Mouse (Mus musculus): ENCODE results near the gene Gys1. TPM values are rescaled to one million over a fixed set of nuclear protein-coding genes. Genes with fewer than 3 reads are reported as not detected.

Gene Gys1
- total and polyA plus RNA-seq, 3 experiments: 14.0 to 27.2 (median 23.9) TPM

- DNase-seq (ENCODE audit: extremely low read depth): no peak
- no peak overlapping the region for H3K9ac ChIP-seq (ENCODE audit: insufficient read depth, low read depth)
- H3K4me3 ChIP-seq (replicated peaks in 1 of 3; ENCODE audit: low read depth in 2 of 3, low read length in 2 of 3, poor library complexity in 1 of 3): no peak overlapping the region
- dilution Hi-C loops (cut with MboI; ENCODE audit: extremely low pct_ligation_motif_present, extremely low pct_unique_long_range_greater_than_20kb, low sequenced_read_pairs): no loop called here
- no peak overlapping the region for H3K4me2 ChIP-seq (ENCODE audit: insufficient read depth, low read depth, poor library complexity, severe bottlenecking)
- TF ChIP-seq BHLHE40 (IDR thresholded peaks at IDR 0.05; ENCODE audit: low read depth, low read length): no peak
- no peak for TF ChIP-seq ZNF384 (IDR thresholded peaks at IDR 0.05; ENCODE audit: low read depth, low read length)
- TF ChIP-seq SMC3 (IDR thresholded peaks at IDR 0.05; ENCODE audit: low read depth, low read length): no peak
- no peak for TF ChIP-seq IRF4 (IDR thresholded peaks at IDR 0.05; ENCODE audit: low read depth, low read length)
- no peaks in the 10 kb centered on the region for H3K27me3 ChIP-seq (replicated peaks)
- in situ Hi-C loops (cut with MboI; ENCODE audit: low pct_ligation_motif_present, low pct_unique_long_range_greater_than_20kb, low sequenced_read_pairs): no loop called here
- no peaks in the 10 kb centered on the region for H3K79me2 ChIP-seq (replicated peaks; ENCODE audit: control insufficient read depth, extremely low read depth, insufficient read depth, poor library complexity, severe bottlenecking)
- peaks cover 7 to 33% of the 10 kb centered on the region in 2 experiments for H3K36me3 ChIP-seq (replicated peaks in 1 of 2; ENCODE audit: control insufficient read depth in 1 of 2, insufficient read depth in 1 of 2, low read length in 1 of 2)
- H3K9me3 ChIP-seq (replicated peaks; ENCODE audit: low read length): no peaks in the 10 kb centered on the region
- H3K4me1 ChIP-seq (ENCODE audit: control insufficient read depth in 1 of 2, insufficient read depth in 2 of 2): peaks cover 4 to 24% of the 10 kb centered on the region in 2 experiments; a peak in 3 of 4 replicates
- no peak overlapping the region for H3K27ac ChIP-seq (ENCODE audit: insufficient read depth, low read depth)
Measured at GRCm38 (mm10) chr7:45486158-45486557, 51.5 kb downstream of the Gys1 start.

DNA sequence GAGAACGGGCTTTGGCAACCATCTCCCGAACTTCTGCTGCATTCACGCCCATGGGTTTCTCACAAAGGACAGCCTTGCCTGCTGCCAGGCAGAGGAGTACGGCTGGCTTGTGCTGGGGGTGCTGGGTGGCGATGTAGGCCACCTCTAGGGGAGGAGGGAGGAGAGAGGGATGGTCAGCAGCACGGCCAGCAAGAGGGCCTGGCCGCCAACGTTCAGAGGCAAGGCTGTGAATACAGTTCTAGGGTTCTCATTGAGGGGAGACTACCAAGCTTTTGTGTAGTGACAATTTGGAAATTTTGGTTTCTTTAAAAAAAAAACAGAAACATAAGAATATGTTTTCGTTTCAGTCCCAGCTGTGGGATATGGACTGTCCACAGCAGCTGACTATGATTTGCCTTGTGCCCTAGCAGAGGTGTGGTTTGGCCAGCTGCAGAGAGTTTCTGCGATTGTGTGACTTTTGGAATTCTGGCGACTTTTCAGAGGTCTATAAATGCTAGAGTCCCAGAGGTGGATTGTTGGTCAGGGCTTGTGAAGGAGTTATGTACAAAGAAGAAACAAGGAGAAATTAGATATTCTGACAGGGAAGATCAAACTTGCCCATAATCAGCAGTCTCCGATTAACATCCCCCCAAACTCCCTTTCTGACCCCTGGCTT is 52.2 kb downstream of the Gys1 start, which contains the start of gene Gm45808:
Gm45808 (minus strand) TSS at position 51 of the 655 bp plus-strand sequence.
- no peak for DNase-seq (ENCODE audit: extremely low read depth)
- Histone ChIP-seq H3K9ac (ENCODE audit: insufficient read depth, low read depth) (no peak within 1 kb of the TSS), H3K4me1 (ENCODE audit: control insufficient read depth in 1 of 2, insufficient read depth in 2 of 2) (peaks cover 4 to 25% of the 10 kb centered on the region in 2 experiments; a peak in 3 of 4 replicates), H3K79me2 (replicated peaks; ENCODE audit: control insufficient read depth, extremely low read depth, insufficient read depth, poor library complexity, severe bottlenecking) (no peaks in the 10 kb centered on the region), H3K27me3 (replicated peaks) (no peaks in the 10 kb centered on the region), H3K4me2 (ENCODE audit: insufficient read depth, low read depth, poor library complexity, severe bottlenecking) (no peak within 1 kb of the TSS), H3K27ac (ENCODE audit: insufficient read depth, low read depth) (no peak within 1 kb of the TSS), H3K36me3 (replicated peaks in 1 of 2; ENCODE audit: control insufficient read depth in 1 of 2, insufficient read depth in 1 of 2, low read length in 1 of 2) (peaks cover 7 to 28% of the 10 kb centered on the region in 2 experiments), H3K9me3 (replicated peaks; ENCODE audit: low read length) (no peaks in the 10 kb centered on the region), H3K4me3 (replicated peaks in 1 of 3; ENCODE audit: low read depth in 2 of 3, low read length in 2 of 3, poor library complexity in 1 of 3) (no peak within 1 kb of the TSS)
- no peak for TF ChIP-seq ZNF384 (IDR thresholded peaks at IDR 0.05; ENCODE audit: low read depth, low read length)
- no peak for TF ChIP-seq POLR2A (IDR thresholded peaks at IDR 0.05; ENCODE audit: low read depth, low read length)
- no peak for TF ChIP-seq MAZ (IDR thresholded peaks at IDR 0.05; ENCODE audit: low read depth, low read length)
- no peak for TF ChIP-seq E2F4 (IDR thresholded peaks at IDR 0.05; ENCODE audit: insufficient replicate concordance, low read depth, low read length)
- no peak for TF ChIP-seq ZKSCAN1 (IDR thresholded peaks at IDR 0.05; ENCODE audit: borderline replicate concordance, low read depth, low read length)
- no peak for TF ChIP-seq MAX (IDR thresholded peaks at IDR 0.05; ENCODE audit: low read length)
- TF ChIP-seq ZMIZ1 (IDR thresholded peaks at IDR 0.05; ENCODE audit: low read depth, low read length): no peak
- dilution Hi-C loops (cut with MboI; ENCODE audit: extremely low pct_ligation_motif_present, extremely low pct_unique_long_range_greater_than_20kb, low sequenced_read_pairs) (no loop called here), in situ Hi-C loops (cut with MboI; ENCODE audit: low pct_ligation_motif_present, low pct_unique_long_range_greater_than_20kb, low sequenced_read_pairs) (no loop called here)

GRCm38 (mm10) chr7:45487861-45488292 is 53.2 kb downstream of the Gys1 start:
- no peak for DNase-seq (ENCODE audit: extremely low read depth)
- peak overlapping the region; percentile 69 to 77 (median 74) for H3K4me3 ChIP-seq (replicated peaks in 1 of 3; ENCODE audit: low read depth in 2 of 3, low read length in 2 of 3, poor library complexity in 1 of 3)
- no peaks in the 10 kb centered on the region for H3K9me3 ChIP-seq (replicated peaks; ENCODE audit: low read length)
- peak overlapping the region; percentile 87 for H3K9ac ChIP-seq (ENCODE audit: insufficient read depth, low read depth)
- peaks cover 8 to 30% of the 10 kb centered on the region in 2 experiments for H3K36me3 ChIP-seq (replicated peaks in 1 of 2; ENCODE audit: control insufficient read depth in 1 of 2, insufficient read depth in 1 of 2, low read length in 1 of 2)
- peak overlapping the region; percentile 57 for H3K4me2 ChIP-seq (ENCODE audit: insufficient read depth, low read depth, poor library complexity, severe bottlenecking)
- no peak overlapping the region for H3K27ac ChIP-seq (ENCODE audit: insufficient read depth, low read depth)
- H3K4me1 ChIP-seq (ENCODE audit: control insufficient read depth in 1 of 2, insufficient read depth in 2 of 2): peaks cover 4 to 25% of the 10 kb centered on the region in 2 experiments; a peak in 3 of 4 replicates
- in situ Hi-C loops (cut with MboI; ENCODE audit: low pct_ligation_motif_present, low pct_unique_long_range_greater_than_20kb, low sequenced_read_pairs): no loop called here
- H3K79me2 ChIP-seq (replicated peaks; ENCODE audit: control insufficient read depth, extremely low read depth, insufficient read depth, poor library complexity, severe bottlenecking): no peaks in the 10 kb centered on the region
- no peak for TF ChIP-seq MEF2A (IDR thresholded peaks at IDR 0.05; ENCODE audit: borderline replicate concordance, low read depth, low read length)
- no peak for TF ChIP-seq TCF12 (IDR thresholded peaks at IDR 0.05; ENCODE audit: low read depth, low read length)
- no peak for TF ChIP-seq CTCF (conservative IDR thresholded peaks at IDR 0.05 in 1 of 2, IDR thresholded peaks at IDR 0.05 in 1 of 2; ENCODE audit: low read depth in 2 of 2, low read length in 2 of 2)
- TF ChIP-seq IRF4 (IDR thresholded peaks at IDR 0.05; ENCODE audit: low read depth, low read length): no peak
- TF ChIP-seq UBTF (IDR thresholded peaks at IDR 0.05; ENCODE audit: low read depth, low read length): no peak
- TF ChIP-seq PAX5 (IDR thresholded peaks at IDR 0.05; ENCODE audit: low read length): no peak
- dilution Hi-C loops (cut with MboI; ENCODE audit: extremely low pct_ligation_motif_present, extremely low pct_unique_long_range_greater_than_20kb, low sequenced_read_pairs): no loop called here
- no peaks in the 10 kb centered on the region for H3K27me3 ChIP-seq (replicated peaks)

All from CH12.LX (cell line).